Mouse (Mus musculus): ENCODE results near the gene Ppara.

The Ppara gene

DNA sequence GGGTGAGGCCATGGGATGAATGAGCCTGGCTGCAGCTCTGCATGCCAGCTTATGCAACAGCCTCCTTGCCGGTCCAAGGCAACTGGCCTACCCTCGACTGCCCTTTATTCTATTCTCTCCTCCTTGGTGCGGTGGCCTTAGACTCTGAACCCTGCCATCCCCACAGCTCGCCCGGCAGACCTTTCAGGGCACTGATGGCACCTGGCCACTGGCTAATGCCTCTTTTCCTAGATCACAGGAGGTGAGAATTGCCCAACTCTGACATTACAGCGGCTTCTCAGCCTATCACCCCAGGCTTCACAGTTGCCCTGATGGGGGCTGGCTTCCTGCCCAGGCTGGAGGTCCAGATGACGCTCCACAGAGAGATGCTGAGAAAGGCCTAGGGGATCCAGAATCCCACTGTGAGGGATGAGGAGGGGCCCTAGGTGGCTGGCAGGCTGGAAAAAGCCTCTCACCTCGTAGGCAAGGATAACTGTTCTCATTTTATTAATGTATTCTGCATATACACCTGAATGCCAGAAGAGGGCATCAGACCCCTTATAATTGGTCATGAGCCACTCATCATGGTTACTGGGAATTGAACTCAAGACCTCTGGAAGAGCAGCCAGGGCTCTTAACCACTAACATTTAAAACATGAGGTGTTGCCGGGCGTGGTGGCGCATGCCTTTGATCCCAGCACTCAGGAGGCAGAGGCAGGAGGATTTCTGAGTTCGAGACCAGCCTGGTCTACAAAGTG is 117.0 kb downstream of the Ppara start:
- DNase-seq (ENCODE audit: low spot score), result no peak

All from layer of hippocampus, adult 11-12 months (tissue).